Mouse (Mus musculus) cerebellum, adult 2 months (tissue): ENCODE measurements around the gene Rps3.

Experiments
- CTCF ChIP-seq: fragments of 200-500 bp; IDR thresholded peaks from 2 replicates; pipeline ENCODE4 v1.5.1; 2011; ENCODE audit warnings: low read depth, mild to moderate bottlenecking, control low read depth, low read length, moderate library complexity, borderline replicate concordance; ENCODE audit not compliant: insufficient read depth
- POLR2A ChIP-seq: fragments of 200-500 bp; IDR thresholded peaks from 2 replicates; pipeline ENCODE4 v1.6.1; 2011; ENCODE audit warnings: low read length, control low read depth, borderline replicate concordance; ENCODE audit not compliant: insufficient read depth

DNA sequence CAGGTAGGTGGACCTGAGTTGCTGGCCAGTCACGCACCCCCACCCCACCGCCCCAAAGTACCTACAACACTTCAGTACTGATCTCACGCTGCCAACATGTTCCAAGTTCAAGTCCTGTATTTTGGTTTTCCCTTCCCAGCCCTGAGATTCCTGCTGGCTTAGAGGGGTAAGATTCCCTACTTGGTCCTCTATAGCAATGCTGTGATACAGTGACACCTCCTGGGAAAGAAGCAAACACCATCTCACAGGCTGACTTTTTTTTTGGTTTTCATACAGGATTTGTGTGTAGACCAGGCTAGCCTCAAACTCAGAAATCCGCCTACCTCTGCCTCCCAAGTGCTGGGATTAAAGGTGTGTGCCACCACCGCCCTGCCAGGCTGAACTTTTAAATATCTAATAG, 6.3 kb downstream of the Rps3 start:
- no peak for TF ChIP-seq CTCF
- no peak for TF ChIP-seq POLR2A
